Mouse (Mus musculus): ENCODE data around the gene Gm10778. TPM values are rescaled to one million over a fixed set of nuclear protein-coding genes. Genes with fewer than 3 reads are reported as not detected.
"Not testable (repeated sequence)": the region's sequence is repeated elsewhere in the genome, so short reads cannot be mapped to it uniquely, and the experiment has no call there.

Gm10778 gene
- polyA plus RNA-seq, 1 experiment from 2014 or later: 2.3 TPM

GRCm38 (mm10) chr10:81636338-81636737 lies 12.5 kb upstream of the Gm10778 start:
- peaks cover 32% of the 10 kb centered on the region for H3K4me1 ChIP-seq
- no peak overlapping the region for H3K9ac ChIP-seq
- no peak overlapping the region for H3K4me3 ChIP-seq
- no peak for ATAC-seq
- H3K36me3 ChIP-seq: no peaks in the 10 kb centered on the region
- H3K27ac ChIP-seq: no peak overlapping the region
- 10% methylated on average over 8 of the region's 8 CpGs for WGBS (ENCODE audit: insufficient replicate concordance)
- no peaks in the 10 kb centered on the region for H3K9me3 ChIP-seq (replicated peaks)
- H3K4me2 ChIP-seq: no peak overlapping the region
- peaks cover 32% of the 10 kb centered on the region for H3K27me3 ChIP-seq (replicated peaks)

- no peak for ATAC-seq
- H3K4me1 ChIP-seq: peaks cover 42% of the 10 kb centered on the region
- no peak overlapping the region for H3K9ac ChIP-seq
- WGBS (ENCODE audit: insufficient replicate concordance): 45% methylated on average over 6 of the region's 6 CpGs
- peaks cover 32% of the 10 kb centered on the region for H3K27me3 ChIP-seq (replicated peaks)
- no peaks in the 10 kb centered on the region for H3K36me3 ChIP-seq
- H3K9me3 ChIP-seq (replicated peaks): no peaks in the 10 kb centered on the region
- H3K27ac ChIP-seq: no peak overlapping the region
- H3K4me2 ChIP-seq: no peak overlapping the region
- H3K4me3 ChIP-seq: no peak overlapping the region
Measured at GRCm38 (mm10) chr10:81638101-81638500, 10.8 kb upstream of the Gm10778 start.

GRCm38 (mm10) chr10:81640825-81641224 lies 8.0 kb upstream of the Gm10778 start:
- WGBS (ENCODE audit: insufficient replicate concordance): 51% methylated on average over 4 of the region's 4 CpGs
- ATAC-seq, H3K9ac ChIP-seq: not testable (repeated sequence)

GRCm38 (mm10) chr10:81641566-81641965 lies 7.3 kb upstream of the Gm10778 start:
- Histone ChIP-seq H3K4me1 (peaks cover 29% of the 10 kb centered on the region), H3K4me3 (no peak overlapping the region), H3K36me3 (no peaks in the 10 kb centered on the region), H3K9ac (no peak overlapping the region), H3K9me3 (replicated peaks) (no peaks in the 10 kb centered on the region), H3K4me2 (no peak overlapping the region), H3K27me3 (replicated peaks) (peaks cover 21% of the 10 kb centered on the region), H3K27ac (no peak overlapping the region)
- ATAC-seq: no peak
- WGBS (ENCODE audit: insufficient replicate concordance): 73% methylated on average over 2 of the region's 2 CpGs

More at GRCm38 (mm10) chr10:81640825-81641224, 8.0 kb upstream of the Gm10778 start:
- H3K4me2 ChIP-seq; H3K27ac ChIP-seq; H3K9me3 ChIP-seq (replicated peaks); H3K36me3 ChIP-seq; H3K4me3 ChIP-seq: not testable (repeated sequence)
- Histone ChIP-seq H3K4me1 (peaks cover 35% of the 10 kb centered on the region), H3K27me3 (replicated peaks) (peaks cover 21% of the 10 kb centered on the region)

GRCm38 (mm10) chr10:81641978-81642647 lies 6.7 kb upstream of the Gm10778 start:
- Histone ChIP-seq H3K9ac (peak overlapping the region; percentile 91; the same call in 1 of the 2 replicates), H3K27ac (no peak overlapping the region)
- 73% methylated on average over 8 of the region's 8 CpGs for WGBS (ENCODE audit: insufficient replicate concordance)

GRCm38 (mm10) chr10:81642648-81643448 lies 6.0 kb upstream of the Gm10778 start:
- peak overlapping the region; percentile 94 for H3K27ac ChIP-seq
- H3K36me3 ChIP-seq: no peaks in the 10 kb centered on the region
- peak; percentile 46; the same call in 1 of the 2 replicates for ATAC-seq
- H3K4me1 ChIP-seq: peaks cover 29% of the 10 kb centered on the region
- peak overlapping the region; percentile 77 for H3K4me3 ChIP-seq
- no peaks in the 10 kb centered on the region for H3K9me3 ChIP-seq (replicated peaks)
- peak overlapping the region; percentile 91 for H3K9ac ChIP-seq
- peaks cover 19% of the 10 kb centered on the region for H3K27me3 ChIP-seq (replicated peaks)
- H3K4me2 ChIP-seq: peak overlapping the region; percentile 97
- 20% methylated on average over 24 of the region's 24 CpGs for WGBS (ENCODE audit: insufficient replicate concordance)

More at GRCm38 (mm10) chr10:81641978-81642647, 6.7 kb upstream of the Gm10778 start:
- ATAC-seq: no peak
- H3K27me3 ChIP-seq (replicated peaks): peaks cover 21% of the 10 kb centered on the region
- H3K9me3 ChIP-seq (replicated peaks): no peaks in the 10 kb centered on the region
- peaks cover 29% of the 10 kb centered on the region for H3K4me1 ChIP-seq
- H3K36me3 ChIP-seq: no peaks in the 10 kb centered on the region
- H3K4me3 ChIP-seq: peak overlapping the region; percentile 77
- peak overlapping the region; percentile 97 for H3K4me2 ChIP-seq

- no peaks in the 10 kb centered on the region for H3K9me3 ChIP-seq (replicated peaks)
- peaks cover 12% of the 10 kb centered on the region for H3K27me3 ChIP-seq (replicated peaks)
- peak overlapping the region; percentile 77 for H3K4me3 ChIP-seq
- peaks cover 32% of the 10 kb centered on the region for H3K4me1 ChIP-seq
- H3K27ac ChIP-seq: peak overlapping the region; percentile 94
- H3K36me3 ChIP-seq: no peaks in the 10 kb centered on the region
- peak overlapping the region; percentile 97 for H3K4me2 ChIP-seq
- WGBS (ENCODE audit: insufficient replicate concordance): 2% methylated on average over 75 of the region's 75 CpGs
- ATAC-seq: peak; percentile 87
- H3K9ac ChIP-seq: peak overlapping the region; percentile 91
Measured at GRCm38 (mm10) chr10:81643449-81644055, 5.3 kb upstream of the Gm10778 start.

GRCm38 (mm10) chr10:81644162-81644561 lies 4.7 kb upstream of the Gm10778 start:
- Histone ChIP-seq H3K4me1 (peaks cover 34% of the 10 kb centered on the region), H3K9me3 (replicated peaks) (no peaks in the 10 kb centered on the region), H3K27me3 (replicated peaks) (peaks cover 8% of the 10 kb centered on the region; the same call in 1 of the 2 replicates), H3K9ac (peak overlapping the region; percentile 91), H3K4me3 (peak overlapping the region; percentile 77), H3K36me3 (no peaks in the 10 kb centered on the region), H3K4me2 (peak overlapping the region; percentile 97), H3K27ac (peak overlapping the region; percentile 94)
- 40% methylated on average over 2 of the region's 2 CpGs for WGBS (ENCODE audit: insufficient replicate concordance)
- ATAC-seq: peak; percentile 11

GRCm38 (mm10) chr10:81644716-81645115 lies 4.1 kb upstream of the Gm10778 start:
- no peak for ATAC-seq
- Histone ChIP-seq H3K9ac (peak overlapping the region; percentile 91; the same call in 1 of the 2 replicates), H3K9me3 (replicated peaks) (no peaks in the 10 kb centered on the region), H3K4me3 (no peak overlapping the region), H3K4me1 (peaks cover 34% of the 10 kb centered on the region), H3K36me3 (no peaks in the 10 kb centered on the region), H3K4me2 (peak overlapping the region; percentile 97), H3K27me3 (replicated peaks) (0 out of 2 replicates have a peak, but pooled peaks cover 3% of the 10 kb centered on the region), H3K27ac (no peak overlapping the region)
- WGBS (ENCODE audit: insufficient replicate concordance): 79% methylated on average over 18 of the region's 18 CpGs

- no peak overlapping the region for H3K27ac ChIP-seq
- 82% methylated on average over 4 of the region's 4 CpGs for WGBS (ENCODE audit: insufficient replicate concordance)
- no peaks in the 10 kb centered on the region for H3K27me3 ChIP-seq (replicated peaks)
- H3K4me1 ChIP-seq: peaks cover 41% of the 10 kb centered on the region
- H3K36me3 ChIP-seq: no peaks in the 10 kb centered on the region
- no peak overlapping the region for H3K9ac ChIP-seq
- no peak for ATAC-seq
- no peak overlapping the region for H3K4me3 ChIP-seq
- no peaks in the 10 kb centered on the region for H3K9me3 ChIP-seq (replicated peaks)
- no peak overlapping the region for H3K4me2 ChIP-seq
Measured at GRCm38 (mm10) chr10:81645391-81645790, 3.5 kb upstream of the Gm10778 start.

GRCm38 (mm10) chr10:81646015-81646555 lies 2.8 kb upstream of the Gm10778 start:
- no peak overlapping the region for H3K27ac ChIP-seq
- no peak for ATAC-seq
- no peaks in the 10 kb centered on the region for H3K27me3 ChIP-seq (replicated peaks)
- H3K9ac ChIP-seq: no peak overlapping the region
- peaks cover 4% of the 10 kb centered on the region; the same call in 1 of the 2 replicates for H3K36me3 ChIP-seq
- H3K4me3 ChIP-seq: no peak overlapping the region
- H3K9me3 ChIP-seq (replicated peaks): no peaks in the 10 kb centered on the region
- 64% methylated on average over 7 of the region's 7 CpGs for WGBS (ENCODE audit: insufficient replicate concordance)
- no peak overlapping the region for H3K4me2 ChIP-seq
- peaks cover 47% of the 10 kb centered on the region for H3K4me1 ChIP-seq

All from liver, embryonic 12.5 days (tissue).